Mouse (Mus musculus) kidney, adult 2 months (tissue): Measurements from ENCODE around the gene Hist1h2ba.

Experiments
- CTCF ChIP-seq: fragments of 200-500 bp; conservative IDR thresholded peaks from 2 replicates; pipeline ENCODE4 v1.5.1; 2011; ENCODE audit warnings: low read depth, mild to moderate bottlenecking, control low read depth, low read length, moderate library complexity, mixed read lengths; ENCODE audit not compliant: insufficient read depth, insufficient read length
- POLR2A ChIP-seq: fragments of 200-500 bp; IDR thresholded peaks from one replicate; pipeline ENCODE4 v1.6.1; 2011; ENCODE audit warnings: low read depth, low read length, control low read depth

DNA sequence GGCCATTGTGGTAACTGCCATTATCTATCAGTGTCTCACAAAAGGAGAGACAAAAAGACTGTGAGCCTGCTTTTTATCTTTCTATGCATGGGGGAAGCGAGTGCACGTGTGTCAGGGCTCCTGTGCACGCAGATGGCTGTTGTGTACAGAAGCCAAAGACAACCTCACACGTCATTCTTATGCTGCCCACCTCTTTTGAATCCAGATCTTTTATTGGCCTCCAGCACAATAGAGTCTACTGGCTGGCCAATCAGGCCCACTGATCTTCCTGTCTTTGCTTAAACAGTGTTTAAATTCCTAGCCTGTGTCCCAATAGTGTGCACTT, 40.7 kb downstream of the Hist1h2ba start:
- TF ChIP-seq POLR2A: no peak
- TF ChIP-seq CTCF: no peak
